Mouse (Mus musculus) adrenal gland, adult (tissue): ENCODE data around the gene Snx8.

ENCODE experiments used
- DNase-seq, 2 experiments: peaks; one replicate each; pipeline ENCODE4 v3.0.0; 2022 to 2023; ENCODE audit warnings: low spot score in 1 of 2; ENCODE audit not compliant: inconsistent age in 2 of 2

Gene Snx8

GRCm38 (mm10) chr5:140388588-140389576, at the start of gene Snx8:
Gene Snx8 (minus strand): TSS chr5:140389262.
- DNase-seq, result peak; percentile 98 to 99

GRCm38 (mm10) chr5:140425016-140425783, 36.1 kb upstream of the Snx8 start:
- DNase-seq, result no peak

- no peak for DNase-seq
Observed at GRCm38 (mm10) chr5:140420616-140421015, 31.6 kb upstream of the Snx8 start.

- DNase-seq, result no peak
Observed at GRCm38 (mm10) chr5:140419442-140420080, 30.5 kb upstream of the Snx8 start.

GRCm38 (mm10) chr5:140418489-140419441, 29.7 kb upstream of the Snx8 start, which contains the start of gene Eif3b:
Gene Eif3b (plus strand): TSS chr5:140419328.
- DNase-seq, result peak; percentile 92 to 98

DNA sequence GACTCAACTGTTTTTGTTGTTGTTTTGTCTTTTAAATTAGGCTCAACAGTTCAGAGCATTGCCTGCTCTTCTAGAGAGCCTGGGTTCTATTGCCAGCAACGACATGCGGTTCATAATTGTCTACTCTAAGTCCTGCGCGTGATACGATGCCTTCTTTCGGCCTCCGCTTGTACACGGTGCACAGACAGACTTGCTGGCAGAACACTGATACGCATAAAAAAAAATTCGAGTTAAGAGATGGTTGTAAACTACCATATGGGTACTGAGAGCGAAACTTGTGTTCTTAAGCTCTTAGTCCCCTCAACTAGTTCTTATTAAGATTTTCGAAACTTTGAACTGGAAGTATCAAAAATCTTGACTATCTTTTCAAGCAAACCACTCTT, 29.0 kb upstream of the Snx8 start:
- no peak for DNase-seq

DNA sequence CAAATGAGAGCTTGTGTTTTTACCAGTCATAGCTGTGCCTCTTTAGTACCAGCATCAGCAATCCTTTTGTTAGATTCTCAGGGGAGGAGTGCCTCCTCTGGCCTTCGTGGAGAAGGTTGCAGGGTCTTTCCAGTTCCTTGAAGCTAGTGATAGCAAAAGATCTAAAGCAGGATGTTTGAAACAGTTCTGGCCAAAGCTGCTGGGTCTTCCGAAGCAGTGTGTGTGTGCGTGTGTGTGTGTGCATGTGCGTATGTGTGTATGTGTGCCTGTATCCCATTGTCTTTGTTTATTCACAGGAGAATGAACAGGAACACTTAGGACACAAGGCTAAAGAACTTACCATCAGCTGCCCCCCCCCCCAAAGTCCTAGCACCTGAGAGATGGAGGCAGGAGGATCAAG, 25.6 kb upstream of the Snx8 start:
- DNase-seq, result no peak

GRCm38 (mm10) chr5:140411339-140411738, 22.3 kb upstream of the Snx8 start:
- DNase-seq, result peak; percentile 53 to 81

GRCm38 (mm10) chr5:140408801-140409200, 19.7 kb upstream of the Snx8 start:
- no peak for DNase-seq

GRCm38 (mm10) chr5:140406666-140407065, 17.6 kb upstream of the Snx8 start:
- no peak for DNase-seq

DNA sequence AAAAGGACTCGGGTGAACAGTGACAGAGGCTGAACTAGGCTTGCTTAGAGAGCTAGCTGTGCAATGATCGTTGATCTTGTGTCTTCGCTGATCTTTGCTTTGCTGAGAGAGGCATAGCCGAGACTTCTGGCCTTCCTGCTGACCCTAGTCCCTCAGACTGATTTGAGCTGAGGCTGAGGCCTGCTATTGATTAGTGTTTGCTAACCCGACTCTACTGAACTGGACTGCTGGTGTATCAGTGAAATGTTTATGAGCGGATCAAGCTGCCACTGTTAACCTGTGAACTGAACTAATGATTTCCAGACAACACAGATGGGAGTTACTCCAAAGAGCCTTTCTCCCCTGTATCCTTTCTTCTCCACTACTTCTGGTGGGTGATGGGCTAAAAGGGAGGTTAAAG, 16.1 kb upstream of the Snx8 start:
- no peak for DNase-seq

DNA sequence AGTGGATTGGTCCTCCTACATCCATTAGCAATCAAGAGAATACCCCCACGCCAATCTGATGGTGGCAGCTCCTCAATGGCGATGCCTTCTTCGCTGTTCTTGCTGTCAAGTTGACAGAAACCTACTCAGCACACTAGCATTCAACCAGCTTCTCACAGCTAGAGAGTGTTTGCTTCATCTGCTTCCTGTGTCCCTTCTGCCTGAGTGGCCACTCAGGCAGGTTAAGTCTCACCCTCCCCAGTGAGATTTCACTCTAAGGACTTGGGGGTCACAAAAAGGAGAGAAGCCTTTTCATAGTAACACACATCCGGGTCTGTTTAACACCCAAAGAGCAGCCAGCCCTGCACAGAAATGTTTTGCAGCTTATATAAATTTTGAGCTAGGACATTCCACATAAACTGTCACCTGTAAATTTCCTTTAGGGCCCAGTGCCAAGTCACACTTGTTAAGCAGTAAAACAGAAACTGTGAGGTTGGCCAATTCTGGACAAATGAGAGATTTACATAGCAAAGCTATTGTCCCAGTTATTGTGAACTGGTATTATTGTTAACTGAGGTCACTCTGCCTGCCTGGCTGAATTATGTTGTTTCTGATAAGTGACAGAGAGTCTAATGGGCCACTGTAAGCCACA, 13.7 kb upstream of the Snx8 start:
- no peak for DNase-seq

GRCm38 (mm10) chr5:140396166-140396940, 7.3 kb upstream of the Snx8 start:
- peak in 1 of 2 experiments; percentile 65 for DNase-seq

DNA sequence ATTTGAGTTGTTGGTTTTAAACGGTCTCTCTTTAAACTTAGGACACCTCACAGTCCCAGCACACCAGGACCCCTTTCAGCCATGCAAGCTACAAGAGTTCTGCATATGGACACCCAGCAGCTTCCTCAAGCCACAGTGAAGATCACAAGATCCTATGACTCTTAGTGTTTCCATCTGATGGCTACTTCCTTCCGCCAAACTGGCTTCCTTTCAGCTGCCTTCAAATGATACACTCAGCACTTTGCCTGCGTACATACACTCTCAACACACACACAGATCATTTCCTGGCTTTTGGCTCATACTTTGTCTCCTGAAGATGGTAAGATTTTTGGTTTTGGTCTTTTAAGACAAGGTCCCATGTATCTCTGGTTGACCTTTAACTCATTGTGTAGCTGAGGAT, 3.6 kb upstream of the Snx8 start:
- DNase-seq, result no peak

GRCm38 (mm10) chr5:140391981-140392380, 2.9 kb upstream of the Snx8 start:
- DNase-seq, result no peak

GRCm38 (mm10) chr5:140391435-140391834, 2.4 kb upstream of the Snx8 start:
- DNase-seq, result peak in 1 of 2 experiments; percentile 64

GRCm38 (mm10) chr5:140389647-140390046, 585 bp upstream of the Snx8 start:
- no peak for DNase-seq

DNA sequence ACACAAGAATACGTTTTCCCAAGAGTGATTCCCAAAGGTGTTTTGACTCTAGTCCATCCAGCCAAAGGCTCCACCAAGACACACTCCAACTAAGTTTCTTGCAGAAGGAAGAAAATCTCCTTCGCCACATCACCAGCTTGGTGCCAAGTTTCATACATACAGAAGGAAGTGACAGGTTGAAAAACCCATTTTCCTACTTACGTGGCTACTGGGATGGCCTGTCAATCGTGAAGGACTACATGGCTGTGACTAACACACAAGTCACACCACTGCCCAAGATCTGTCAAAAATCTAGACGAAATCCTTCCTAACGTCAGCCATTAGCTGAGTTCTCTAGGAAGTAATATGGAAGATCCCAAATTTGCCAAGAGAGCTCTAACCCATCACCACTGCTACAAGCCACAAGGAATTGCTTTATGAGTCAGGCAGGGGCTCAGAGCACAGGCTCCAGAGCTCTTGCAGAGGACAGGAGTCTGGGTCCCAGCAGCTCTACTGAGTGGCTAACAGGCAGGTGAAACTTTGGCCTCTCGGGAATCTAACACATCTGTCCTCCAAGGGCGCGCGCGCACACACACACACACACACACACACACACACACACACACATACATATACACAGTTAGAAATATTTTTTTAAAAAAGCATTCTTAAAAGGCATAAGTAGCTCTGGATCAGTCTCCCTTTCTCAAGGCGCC, 1.1 kb downstream of the Snx8 start:
- DNase-seq, result peak in 1 of 2 experiments; percentile 49
